Mouse (Mus musculus): ENCODE results near the gene Limd1.

GRCm38 (mm10) chr9:123430973-123431372 lies 47.5 kb upstream of the Limd1 start:
- no peak for TF ChIP-seq CTCF (IDR thresholded peaks at IDR 0.05; ENCODE audit: borderline replicate concordance, extremely low read depth, insufficient read depth, insufficient read length)
- TF ChIP-seq POLR2A (IDR thresholded peaks at IDR 0.05; ENCODE audit: borderline replicate concordance, extremely low read depth, insufficient read depth, insufficient read length, poor library complexity, severe bottlenecking), result no peak

Measured in brain, embryonic 14.5 days (tissue).